Mouse (Mus musculus) granulocyte monocyte progenitor cell, adult 5-6 weeks (primary cell): ENCODE data around the gene Trio. TPM values are rescaled to one million over a fixed set of nuclear protein-coding genes. Genes with fewer than 3 reads are reported as not detected.
A peak's percentile ranks its signal among the peaks of the same experiment; 100 is the strongest.

ENCODE experiments used
- ATAC-seq: replicated peaks from 2 replicates; pipeline ENCODE4 v1.8.0; 2016; ENCODE audit warnings: mild to moderate bottlenecking, moderate TSS enrichment, inconsistent platforms; ENCODE audit not compliant: poor library complexity, severe bottlenecking
- total RNA-seq, 2 experiments: library from RNA; stranded (forward) in 1 of 2; stranded (reverse) in 1 of 2; fragments of 200-712, 200-1000 nt in 1 of 2; fragments of >200 nt in 1 of 2; fragmentation: Nextera tagmentation in 1 of 2; gene quantifications; 2 replicates each; pipeline ENCODE4 v1.2.3; 2014 to 2017

Gene Trio
- total RNA-seq, 2 experiments from 2014 or later = 25.9 to 40.2 TPM

GRCm38 (mm10) chr15:27859115-27859514, 166.5 kb downstream of the Trio start:
- no peak for ATAC-seq

GRCm38 (mm10) chr15:27858179-27858819, 167.3 kb downstream of the Trio start:
- no peak for ATAC-seq

GRCm38 (mm10) chr15:27857242-27857641, 168.4 kb downstream of the Trio start:
- ATAC-seq = no peak

GRCm38 (mm10) chr15:27856050-27856787, 169.4 kb downstream of the Trio start:
- ATAC-seq = peak; percentile 91

GRCm38 (mm10) chr15:27851312-27851711, 174.3 kb downstream of the Trio start:
- no peak for ATAC-seq

GRCm38 (mm10) chr15:27850904-27851303, 174.7 kb downstream of the Trio start:
- ATAC-seq = peak; percentile 57

- no peak for ATAC-seq
Observed at GRCm38 (mm10) chr15:27849910-27850309, 175.7 kb downstream of the Trio start.

- ATAC-seq = no peak
Observed at GRCm38 (mm10) chr15:27841696-27842095, 184.0 kb downstream of the Trio start.

GRCm38 (mm10) chr15:27840579-27840978, 185.1 kb downstream of the Trio start:
- ATAC-seq = no peak

DNA sequence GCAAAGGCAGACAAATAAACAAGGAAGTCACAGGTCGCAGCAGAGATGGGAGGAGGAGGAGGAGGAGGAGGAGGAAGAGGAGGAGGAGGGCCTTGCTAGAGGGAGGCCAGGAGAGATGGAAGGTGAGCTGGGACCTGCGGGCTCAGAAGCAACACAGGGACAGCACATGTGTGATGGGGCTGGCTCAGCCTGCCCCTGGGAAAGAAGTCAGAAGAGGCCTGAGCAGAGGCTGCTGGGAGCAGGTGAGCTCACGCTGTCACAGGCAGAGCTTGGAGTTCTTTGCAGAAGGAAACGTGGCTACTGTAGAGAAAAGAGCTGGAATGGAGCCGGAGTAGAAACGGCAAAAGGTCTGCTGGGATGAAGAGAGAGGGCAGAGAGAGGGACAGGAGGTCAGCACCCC, 185.5 kb downstream of the Trio start:
- no peak for ATAC-seq

GRCm38 (mm10) chr15:27831646-27832045, 194.0 kb downstream of the Trio start:
- no peak for ATAC-seq

DNA sequence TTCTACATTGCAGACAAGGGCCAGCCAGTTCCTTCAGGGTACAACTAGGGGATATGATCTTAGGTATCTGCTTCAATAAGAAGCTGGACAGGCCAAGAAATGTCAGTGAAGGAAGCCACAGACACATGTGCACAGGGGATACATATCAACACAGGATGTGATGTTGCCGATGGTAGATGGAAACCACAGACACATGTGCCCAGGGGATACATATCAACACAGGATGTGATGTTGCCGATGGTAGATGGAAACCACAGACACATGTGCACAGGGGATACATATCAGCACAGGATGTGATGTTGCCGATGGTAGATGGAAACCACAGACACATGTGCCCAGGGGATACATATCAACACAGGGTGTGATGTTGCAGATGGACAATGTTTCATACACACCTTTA, 197.8 kb downstream of the Trio start:
- peak; percentile 90 for ATAC-seq

DNA sequence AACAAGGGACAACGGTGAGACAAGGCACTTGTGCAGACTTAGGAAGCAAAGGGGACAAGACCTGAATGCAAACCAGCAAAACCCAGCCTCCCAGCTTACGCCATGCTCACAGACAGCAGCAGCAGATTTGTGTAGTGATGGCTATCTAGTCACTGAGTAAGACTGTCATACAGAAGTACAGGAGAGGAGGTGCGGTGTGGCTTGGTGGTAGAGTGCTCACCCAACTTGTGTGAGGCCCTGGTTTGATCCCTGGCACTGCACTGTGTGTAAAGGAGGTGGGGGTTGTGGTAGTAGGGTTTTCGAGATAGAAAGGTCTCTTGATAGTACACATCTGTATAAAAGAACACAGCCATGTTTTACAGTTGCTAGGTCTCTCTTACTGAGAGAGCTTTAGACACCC, 198.8 kb downstream of the Trio start:
- no peak; the same call in 1 of the 2 replicates for ATAC-seq

GRCm38 (mm10) chr15:27826048-27826637, 199.5 kb downstream of the Trio start:
- no peak for ATAC-seq

DNA sequence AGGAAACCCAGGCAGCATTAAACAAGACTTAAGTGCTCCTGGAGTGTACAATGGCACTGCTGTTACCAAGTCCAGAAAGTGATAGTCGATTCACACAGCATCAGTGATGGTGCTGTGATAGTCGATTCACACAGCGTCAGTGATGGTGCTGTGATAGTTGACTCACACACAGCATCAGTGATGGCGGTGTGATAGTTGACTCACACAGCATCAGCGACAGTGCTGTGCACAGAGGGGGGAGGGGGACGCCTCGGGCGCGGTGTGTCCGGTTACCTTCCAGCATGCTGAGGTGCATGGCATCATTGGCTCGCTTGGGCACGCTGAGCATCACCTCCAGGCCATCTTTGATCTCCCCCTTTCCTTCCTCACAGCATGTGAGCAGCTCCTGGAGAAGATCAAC, 200.3 kb downstream of the Trio start:
- ATAC-seq = peak; percentile 1; the same call in 1 of the 2 replicates

- no peak for ATAC-seq
Observed at GRCm38 (mm10) chr15:27823581-27823980, 202.1 kb downstream of the Trio start.

- no peak for ATAC-seq
Observed at GRCm38 (mm10) chr15:27822461-27822860, 203.2 kb downstream of the Trio start.

DNA sequence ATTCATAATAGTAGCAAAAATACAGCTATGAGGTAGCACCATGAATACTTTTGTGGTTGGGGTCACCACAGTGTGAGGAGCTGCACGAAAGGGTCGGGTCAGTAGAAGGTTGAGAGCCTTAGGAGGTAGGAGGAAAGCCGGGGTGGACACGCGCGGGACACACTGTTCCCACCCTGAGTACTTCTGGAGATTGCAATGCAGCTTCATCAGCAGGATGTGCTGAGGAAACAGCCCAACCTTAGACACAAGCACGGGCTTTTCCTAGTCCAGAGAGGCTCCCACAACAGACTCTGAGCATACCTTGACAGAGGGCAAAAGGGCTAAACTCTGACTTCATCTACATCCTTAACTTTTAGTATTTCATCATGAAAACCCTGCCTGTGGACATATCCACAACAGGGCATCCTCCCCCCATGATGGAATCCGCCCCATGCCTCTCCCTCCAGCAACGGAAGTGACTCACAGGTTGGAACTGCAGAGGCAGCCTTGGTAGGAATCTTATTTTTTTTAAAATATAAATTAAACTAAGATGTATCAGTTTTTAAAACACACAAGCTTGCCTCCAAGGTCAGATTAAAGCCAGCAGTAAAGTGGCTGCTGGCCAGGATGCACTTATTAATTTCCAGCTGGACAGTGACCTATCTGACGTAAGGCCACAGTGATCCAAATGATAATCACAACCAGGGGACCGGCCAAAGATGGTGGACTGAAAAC, 203.8 kb downstream of the Trio start:
- no peak for ATAC-seq

DNA sequence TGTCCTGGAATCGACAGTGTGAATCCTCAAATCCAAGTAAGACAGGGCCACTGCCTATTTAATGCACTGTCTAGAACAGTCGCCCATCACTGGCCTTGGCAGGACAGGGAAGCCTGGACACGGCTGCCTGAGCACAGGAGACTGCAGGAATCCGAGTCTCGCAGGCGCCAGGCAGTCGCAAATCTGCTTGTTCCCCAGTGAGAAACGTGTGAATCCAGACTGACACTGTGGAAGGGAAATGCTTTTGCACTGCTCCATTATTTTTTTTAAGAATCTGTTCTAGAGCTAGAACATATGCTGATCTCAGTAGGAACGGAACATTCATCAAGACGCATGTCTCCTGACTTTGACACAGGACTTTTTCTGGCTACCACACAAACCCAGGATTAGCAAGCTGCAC, 208.6 kb downstream of the Trio start:
- ATAC-seq = no peak

- ATAC-seq = no peak
Observed at GRCm38 (mm10) chr15:27814677-27815391, 210.8 kb downstream of the Trio start.
